Mouse (Mus musculus) left cerebral cortex, postnatal 10 days (tissue): ENCODE data around the gene Zfp263. TPM values are rescaled to one million over a fixed set of nuclear protein-coding genes. Genes with fewer than 3 reads are reported as not detected.

ENCODE experiments used
- DNase-seq, 2 experiments: peaks; one replicate each; pipeline ENCODE4 v3.0.0; 2021 to 2022; ENCODE audit warnings: low spot score in 2 of 2, mixed read lengths in 1 of 2; ENCODE audit errors: extremely low spot score in 1 of 2
- intact Hi-C: fragments of 180-260 bp; cut with DNase I; formaldehyde crosslinking; loops from one replicate; pipeline ENCODE4 v1.15.1; 2025
- total RNA-seq, 2 experiments: library from RNA; stranded (reverse); gene quantifications; 2 replicates each; pipeline ENCODE4 v1.2.3; 2021

Zfp263 gene
- 10 to 100 TPM; 18.6 to 19.1 TPM for total RNA-seq

- DNase-seq, result peak; percentile 95 to 96
- intact Hi-C loops, result loop anchor here (10.0 kb wide), 1 partner anchor 161 kb away; the partner anchor contains the start of genes 1700037C18Rik and Cluap1
Measured at GRCm38 (mm10) chr16:3743503-3744185, at the start of gene Zfp263. Zfp263 (plus strand) TSS chr16:3744093.

- intact Hi-C loops, result no loop called here
- DNase-seq, result no peak
Measured at GRCm38 (mm10) chr16:3699281-3699680, 44.6 kb upstream of the Zfp263 start.

- intact Hi-C loops, result no loop called here
- no peak for DNase-seq
Measured at GRCm38 (mm10) chr16:3700893-3701292, 43.0 kb upstream of the Zfp263 start.

- no peak for DNase-seq
- intact Hi-C loops, result no loop called here
Measured at GRCm38 (mm10) chr16:3706680-3707079, 37.2 kb upstream of the Zfp263 start.

- DNase-seq, result no peak
- intact Hi-C loops, result no loop called here
Measured at GRCm38 (mm10) chr16:3714731-3715130, 29.2 kb upstream of the Zfp263 start.

- no peak for DNase-seq
- intact Hi-C loops, result no loop called here
Measured at GRCm38 (mm10) chr16:3717980-3718379, 25.9 kb upstream of the Zfp263 start, which contains the start of gene Mefv. Mefv (minus strand) TSS chr16:3718097.

GRCm38 (mm10) chr16:3723231-3723630, 20.7 kb upstream of the Zfp263 start:
- intact Hi-C loops, result no loop called here
- DNase-seq, result no peak

GRCm38 (mm10) chr16:3727980-3728720, 15.7 kb upstream of the Zfp263 start:
- DNase-seq, result no peak
- intact Hi-C loops, result no loop called here

GRCm38 (mm10) chr16:3732612-3733011, 11.3 kb upstream of the Zfp263 start:
- intact Hi-C loops, result no loop called here
- DNase-seq, result no peak

GRCm38 (mm10) chr16:3733198-3733732, 10.6 kb upstream of the Zfp263 start:
- no peak for DNase-seq
- intact Hi-C loops, result no loop called here

- intact Hi-C loops, result loop anchor here (10.0 kb wide), 1 partner anchor 162 kb away; the partner anchor contains the start of genes 1700037C18Rik and Cluap1
- DNase-seq, result no peak
Measured at GRCm38 (mm10) chr16:3742466-3742865, 1.4 kb upstream of the Zfp263 start.

- DNase-seq, result peak; percentile 13 to 64
- intact Hi-C loops, result loop anchor here (10.0 kb wide), 1 partner anchor 161 kb away; the partner anchor contains the start of genes 1700037C18Rik and Cluap1
Measured at GRCm38 (mm10) chr16:3744186-3744700, 350 bp downstream of the Zfp263 start.

- DNase-seq, result peak in 1 of 2 experiments; percentile 25
- intact Hi-C loops, result loop anchor here (10.0 kb wide), 1 partner anchor 159 kb away; the partner anchor contains the start of genes 1700037C18Rik and Cluap1
Measured at GRCm38 (mm10) chr16:3745656-3746055, 1.8 kb downstream of the Zfp263 start.

GRCm38 (mm10) chr16:3748976-3749375, 5.1 kb downstream of the Zfp263 start:
- intact Hi-C loops, result loop anchor here (10.0 kb wide), 1 partner anchor 156 kb away; the partner anchor contains the start of genes 1700037C18Rik and Cluap1
- DNase-seq, result no peak

- DNase-seq, result no peak
- intact Hi-C loops, result no loop called here
Measured at GRCm38 (mm10) chr16:3771603-3772002, 27.7 kb downstream of the Zfp263 start.

- no peak for DNase-seq
- intact Hi-C loops, result no loop called here
Measured at GRCm38 (mm10) chr16:3776365-3776764, 32.5 kb downstream of the Zfp263 start.

- DNase-seq, result no peak
Measured at GRCm38 (mm10) chr16:3777986-3778385, 34.1 kb downstream of the Zfp263 start.

GRCm38 (mm10) chr16:3781237-3781636, 37.3 kb downstream of the Zfp263 start:
- intact Hi-C loops, result no loop called here
- no peak for DNase-seq

More at GRCm38 (mm10) chr16:3777986-3778385, 34.1 kb downstream of the Zfp263 start:
- intact Hi-C loops, result no loop called here

- intact Hi-C loops, result no loop called here
- no peak for DNase-seq
Measured at GRCm38 (mm10) chr16:3788394-3788793, 44.5 kb downstream of the Zfp263 start.
